Mouse (Mus musculus): Measurements from ENCODE around the gene Guk1.

Gene Guk1

GRCm38 (mm10) chr11:59210020-59210419 is 18.0 kb upstream of the Guk1 start:
- DNase-seq (ENCODE audit: low spot score), result no peak

DNA sequence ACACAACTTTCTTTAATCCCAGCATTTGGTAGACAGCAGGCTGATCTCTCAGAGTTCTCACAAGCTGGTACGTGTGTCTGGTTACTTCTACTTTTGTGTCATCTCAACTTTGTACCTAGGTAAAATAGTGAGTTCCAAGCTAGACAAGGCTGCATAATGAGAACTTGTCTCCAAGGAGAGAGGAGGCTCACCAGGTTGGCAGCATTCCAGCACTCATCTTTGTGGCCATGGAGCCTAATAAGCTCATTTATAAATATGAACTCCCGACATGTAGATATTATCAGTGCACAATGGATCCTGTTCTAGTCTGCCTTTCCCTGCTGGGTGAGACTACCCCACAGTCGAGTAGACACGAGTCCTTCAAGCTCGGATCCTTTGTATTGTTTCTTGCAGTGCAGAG is 17.6 kb upstream of the Guk1 start:
- no peak for DNase-seq (ENCODE audit: low spot score)

GRCm38 (mm10) chr11:59209003-59209441 is 17.0 kb upstream of the Guk1 start:
- DNase-seq (ENCODE audit: low spot score), result no peak

GRCm38 (mm10) chr11:59208153-59208831 is 16.3 kb upstream of the Guk1 start, which contains the start of gene 2310033P09Rik:
Gene 2310033P09Rik (plus strand): TSS chr11:59208321.
- DNase-seq (ENCODE audit: low spot score), result peak; percentile 69

DNA sequence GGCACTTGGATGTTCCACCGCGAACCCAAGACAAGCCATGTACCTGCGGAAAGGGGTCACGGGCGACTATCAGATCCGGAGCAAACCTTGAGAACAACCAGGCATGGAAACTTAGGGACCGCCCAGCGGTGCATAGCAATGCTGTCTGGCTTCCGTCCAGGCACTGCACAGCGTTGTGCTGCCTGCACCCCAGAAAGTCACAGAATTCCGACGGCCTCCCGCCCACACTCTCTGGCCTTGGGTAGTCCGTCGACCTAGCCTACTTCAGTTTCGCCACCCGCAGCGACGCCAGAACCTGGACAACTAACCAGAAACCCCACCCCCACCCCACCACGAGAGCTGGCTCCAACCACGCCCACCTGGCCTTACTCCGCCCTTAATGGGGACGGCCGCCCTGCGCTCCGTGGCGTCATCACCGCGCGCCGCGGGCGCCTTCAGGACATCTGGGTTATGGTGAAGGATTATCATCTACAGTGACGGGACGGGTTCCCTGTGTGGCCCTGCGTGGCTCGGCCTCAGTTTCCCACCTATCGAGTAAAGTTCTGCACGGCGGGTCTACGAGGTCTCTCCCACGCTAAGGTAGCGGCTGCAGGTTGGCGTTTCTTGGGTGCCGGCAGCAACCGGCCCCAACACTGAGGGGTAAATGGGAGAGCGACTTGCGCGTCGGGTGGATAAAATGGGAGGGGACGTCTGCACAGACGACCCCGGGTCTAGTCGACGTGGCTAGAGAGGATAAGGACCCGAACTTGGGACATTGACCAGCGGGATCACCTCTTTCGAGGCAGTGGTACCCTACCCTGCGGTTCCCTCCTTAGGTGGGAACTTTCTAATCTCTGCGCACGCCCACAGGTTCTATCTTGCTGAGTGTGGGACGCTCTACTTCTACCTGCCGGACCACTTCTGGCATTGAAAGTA is 10.3 kb upstream of the Guk1 start, which contains the start of gene Mrpl55:
Gene Mrpl55 (plus strand): TSS at position 406 of the 915 bp plus-strand sequence.
- DNase-seq (ENCODE audit: low spot score), result peak; percentile 76

DNA sequence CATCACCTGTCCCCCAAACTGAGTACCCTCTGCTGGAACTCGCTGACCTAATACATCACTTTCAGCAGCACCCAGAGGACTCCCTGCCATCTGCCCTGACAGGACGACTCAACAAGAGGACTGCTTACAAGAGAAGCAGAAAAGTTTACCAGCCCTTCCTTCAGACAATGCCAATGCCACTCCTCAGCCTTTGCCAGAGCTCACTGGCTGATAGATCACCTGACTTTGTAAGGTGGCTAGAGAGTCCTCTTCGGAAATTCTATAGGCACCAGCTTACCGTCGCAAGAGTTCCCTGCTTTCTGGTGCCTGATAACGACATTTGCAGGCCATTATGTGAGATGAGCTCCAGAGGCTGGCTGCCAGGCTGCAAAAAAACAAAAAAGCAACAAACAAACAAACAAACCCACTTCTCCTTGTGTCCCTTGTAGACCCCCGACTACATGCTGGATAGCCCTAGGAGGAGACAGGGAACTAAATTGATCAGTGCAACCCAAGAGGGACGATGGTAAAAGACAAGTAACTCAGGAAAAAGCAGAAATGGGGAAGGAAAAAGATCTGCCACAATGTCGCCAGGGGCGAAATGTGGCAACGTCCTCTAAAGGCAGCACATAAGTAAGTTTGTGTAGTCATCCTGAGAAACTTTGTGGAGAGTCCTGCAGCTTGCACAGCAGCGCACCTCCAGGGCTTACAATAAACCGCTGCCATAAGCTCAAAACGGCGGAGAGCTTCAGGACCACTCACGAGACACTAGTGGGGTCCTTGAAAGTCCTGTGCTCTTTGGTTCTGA is 9.4 kb upstream of the Guk1 start:
- no peak for DNase-seq (ENCODE audit: low spot score)

- DNase-seq (ENCODE audit: low spot score), result no peak
Measured at GRCm38 (mm10) chr11:59196230-59196629, 4.2 kb upstream of the Guk1 start.

- peak; percentile 69 for DNase-seq (ENCODE audit: low spot score)
Measured at GRCm38 (mm10) chr11:59191231-59192058, 567 bp downstream of the Guk1 start.

DNA sequence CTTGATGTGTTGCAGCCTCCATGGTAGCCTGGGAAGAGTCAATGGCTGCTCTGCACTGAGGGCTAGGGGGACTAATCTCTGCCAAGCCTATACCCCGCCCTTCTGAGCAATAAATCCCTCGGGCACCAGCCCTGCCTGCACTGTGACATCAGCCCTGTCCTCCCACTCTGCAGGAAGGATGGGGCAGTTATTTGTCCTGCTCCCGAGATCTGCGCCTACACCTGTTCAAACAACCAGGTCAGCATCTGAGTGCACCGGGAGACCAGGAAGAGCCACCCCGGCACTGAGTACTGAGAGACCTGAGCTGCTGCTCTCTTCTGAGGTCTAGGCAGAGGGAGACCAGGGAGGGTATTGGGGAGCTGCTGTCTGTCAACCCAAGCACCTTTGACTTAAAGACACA is 4.3 kb downstream of the Guk1 start:
- DNase-seq (ENCODE audit: low spot score), result no peak

DNA sequence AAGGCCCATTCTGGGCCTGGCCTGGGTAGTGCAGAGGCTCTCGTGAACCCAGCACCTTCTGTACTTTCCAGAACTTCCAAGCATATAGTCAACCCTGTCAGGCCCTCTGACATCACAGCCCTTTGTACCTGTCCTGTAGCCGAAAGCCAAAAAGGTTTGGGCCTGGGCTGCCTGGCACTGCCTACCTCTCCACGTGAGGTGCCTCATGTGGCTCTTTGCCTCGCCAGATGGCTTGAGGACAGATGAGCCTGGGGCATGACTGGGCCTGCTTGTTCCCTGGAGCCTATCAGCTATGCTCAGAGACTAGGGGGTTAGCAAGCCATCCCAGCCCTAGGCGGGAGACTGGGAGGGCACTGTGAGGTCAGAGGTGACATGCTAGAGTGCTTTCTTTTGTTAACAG is 6.5 kb downstream of the Guk1 start:
- no peak for DNase-seq (ENCODE audit: low spot score)

GRCm38 (mm10) chr11:59183821-59184220 is 8.2 kb downstream of the Guk1 start:
- no peak for DNase-seq (ENCODE audit: low spot score)

- no peak for DNase-seq (ENCODE audit: low spot score)
Measured at GRCm38 (mm10) chr11:59182864-59183331, 9.1 kb downstream of the Guk1 start, which contains the start of gene Gjc2. Gene Gjc2 (minus strand): TSS chr11:59183213.

DNA sequence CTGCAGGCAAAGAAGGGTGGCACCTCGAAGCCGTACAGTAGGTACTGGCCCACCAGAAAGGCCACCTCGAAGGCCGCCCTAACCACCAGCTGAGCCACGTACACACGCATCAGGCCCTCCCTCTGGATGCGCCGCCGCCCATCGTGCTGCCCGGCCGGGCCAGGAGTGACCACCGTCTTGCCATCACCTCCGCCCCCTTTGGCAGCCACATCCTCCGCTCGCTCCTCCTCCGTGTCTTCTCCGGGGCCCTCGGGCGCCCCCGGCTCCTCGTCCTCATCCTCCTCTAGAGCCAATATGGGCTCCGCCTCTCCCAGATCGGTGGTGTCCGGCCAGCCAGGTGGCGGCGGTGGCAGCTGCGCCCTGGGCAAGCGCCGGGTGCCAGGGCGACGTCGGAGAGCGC is 15.1 kb downstream of the Guk1 start:
- no peak for DNase-seq (ENCODE audit: low spot score)

DNA sequence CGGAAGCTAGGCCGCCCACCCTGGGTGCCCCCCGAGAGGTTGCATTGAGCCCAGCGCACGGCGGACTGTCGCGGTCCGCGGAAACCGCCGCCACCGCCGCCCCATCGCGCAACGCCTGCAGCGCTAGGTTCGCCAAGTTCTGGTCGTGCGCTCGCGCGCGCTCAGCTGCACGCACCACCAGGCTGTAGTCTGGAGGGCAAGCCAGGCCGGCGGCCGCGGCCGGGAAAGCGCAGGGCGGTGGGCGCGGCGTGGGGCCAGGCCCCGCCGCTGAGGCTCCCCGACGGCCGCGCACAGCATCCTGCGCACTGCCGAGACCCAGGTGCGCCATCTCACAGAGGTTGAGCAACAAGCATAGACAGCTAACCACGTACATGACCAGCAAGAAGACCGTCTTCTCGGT is 15.5 kb downstream of the Guk1 start:
- DNase-seq (ENCODE audit: low spot score), result no peak

- no peak for DNase-seq (ENCODE audit: low spot score)
Measured at GRCm38 (mm10) chr11:59174189-59174838, 17.7 kb downstream of the Guk1 start.

DNA sequence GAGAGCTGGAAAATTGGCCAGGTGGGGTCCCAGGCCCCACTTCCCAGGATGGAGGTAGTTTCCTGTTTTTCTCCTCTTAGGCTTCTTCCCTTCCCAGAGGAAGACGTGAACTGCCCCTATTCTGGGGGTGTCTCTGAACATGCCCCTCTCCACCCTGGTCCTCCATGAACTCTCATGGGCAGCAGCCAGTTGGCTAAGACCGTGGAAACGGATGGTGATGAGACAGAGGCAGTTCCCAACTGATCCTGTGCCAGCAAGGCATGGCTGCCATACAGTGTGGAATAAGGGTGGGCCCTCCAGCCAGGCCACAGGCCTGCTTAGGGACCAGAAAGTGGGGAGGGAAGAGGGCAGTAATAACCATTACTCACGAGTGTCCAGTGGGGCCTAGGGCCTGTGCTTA is 21.5 kb downstream of the Guk1 start:
- no peak for DNase-seq (ENCODE audit: low spot score)

GRCm38 (mm10) chr11:59169807-59170206 is 22.2 kb downstream of the Guk1 start:
- DNase-seq (ENCODE audit: low spot score), result no peak

DNA sequence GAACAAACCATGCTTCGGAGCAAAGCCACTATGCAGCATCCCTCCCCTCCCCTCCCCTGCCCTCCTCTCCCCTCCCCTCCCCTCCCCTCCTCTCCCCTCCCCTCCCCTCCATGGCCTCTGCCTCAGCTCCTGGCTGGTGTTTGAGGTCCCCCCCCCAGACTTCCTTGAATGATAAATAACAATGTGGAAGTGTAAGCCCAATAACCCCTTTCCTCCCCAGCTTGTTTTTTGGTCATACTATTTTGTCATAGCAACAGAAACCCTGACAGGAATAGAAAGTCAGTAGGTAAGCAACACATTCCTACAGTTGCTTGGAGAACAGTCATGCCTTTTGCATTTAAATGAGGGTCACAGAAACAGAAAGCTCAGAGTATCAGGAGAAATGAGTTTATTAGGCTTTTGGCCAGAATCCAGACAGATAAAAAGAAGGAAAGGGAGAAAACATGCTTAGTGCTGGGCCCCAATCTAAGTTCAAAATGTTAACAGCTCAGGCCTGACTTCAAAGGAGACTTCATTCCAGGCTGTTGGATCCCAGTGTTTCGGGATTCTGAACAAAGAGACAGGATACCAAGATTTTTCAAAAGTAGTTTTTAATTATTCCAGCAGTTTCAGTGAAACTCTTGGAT is 26.3 kb downstream of the Guk1 start:
- no peak for DNase-seq (ENCODE audit: low spot score)

GRCm38 (mm10) chr11:59164384-59164783 is 27.6 kb downstream of the Guk1 start:
- DNase-seq (ENCODE audit: low spot score), result no peak

Measured in urinary bladder, postnatal 10 days (tissue).